Mouse (Mus musculus) urinary bladder, postnatal 36 days (tissue): Measurements from ENCODE around the gene Ano2.
A peak's percentile ranks its signal among the peaks of the same experiment; 100 is the strongest.

ENCODE experiments used
- DNase-seq, 2 experiments: peaks; one replicate each; pipeline ENCODE4 v3.0.0; 2022; ENCODE audit warnings: low spot score in 2 of 2, mixed read lengths in 1 of 2

Gene Ano2

GRCm38 (mm10) chr6:125743203-125744100 lies 53.2 kb downstream of the Ano2 start:
- DNase-seq, result no peak

DNA sequence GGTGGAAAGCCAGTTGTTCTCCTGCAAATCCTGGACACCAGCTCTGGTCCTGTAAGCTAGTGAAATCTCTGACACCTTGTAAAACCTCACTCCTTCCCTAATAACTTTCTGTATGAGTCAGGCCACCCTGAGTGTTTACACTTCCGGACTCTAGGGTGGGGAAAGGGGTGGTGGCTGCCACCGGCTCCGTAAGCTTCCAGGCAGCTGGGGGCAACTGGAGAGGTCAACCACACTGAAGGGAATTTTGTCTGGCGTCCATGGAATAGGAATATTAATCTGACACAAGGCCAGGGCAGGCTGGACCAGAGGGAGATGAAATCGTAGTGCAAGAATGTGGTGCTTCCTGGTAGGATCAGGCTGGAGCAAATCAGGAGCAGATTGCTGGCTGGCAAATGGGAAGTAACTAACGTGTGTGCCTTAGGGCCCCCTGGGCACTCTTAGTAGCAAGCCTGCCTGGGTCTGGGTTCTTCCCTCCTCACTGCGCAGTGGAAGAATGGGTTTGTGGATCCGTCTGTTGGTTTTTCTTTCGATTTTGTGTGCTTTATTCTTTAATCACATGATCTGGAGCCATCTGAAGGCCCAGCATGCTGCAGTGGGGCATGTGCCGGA lies 57.2 kb downstream of the Ano2 start:
- DNase-seq, result peak in 1 of 2 experiments; percentile 6

- DNase-seq, result no peak
These were observed 58.4 kb downstream of the Ano2 start for GRCm38 (mm10) chr6:125748646-125749045.

GRCm38 (mm10) chr6:125762851-125763519 lies 72.8 kb downstream of the Ano2 start:
- DNase-seq, result no peak

DNA sequence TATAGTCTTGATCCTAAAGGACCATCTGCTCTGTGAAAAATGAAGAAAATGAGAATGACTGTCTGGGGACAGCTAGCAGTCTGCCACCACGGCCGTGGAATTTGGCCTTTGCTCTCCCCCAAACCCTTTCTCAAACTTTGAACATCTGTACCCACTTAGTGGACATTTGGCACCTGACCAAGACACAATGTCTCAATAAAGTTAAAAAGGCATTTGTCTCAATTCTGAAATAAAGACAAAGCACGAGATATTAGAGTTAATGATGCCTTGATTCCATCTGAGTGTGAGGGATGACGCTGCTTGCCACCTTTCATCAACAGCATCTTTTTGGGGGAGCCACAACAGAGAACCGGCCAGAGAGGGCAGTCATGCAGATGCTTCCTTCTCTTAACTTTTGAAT lies 83.0 kb downstream of the Ano2 start:
- no peak for DNase-seq

GRCm38 (mm10) chr6:125776291-125776690 lies 86.1 kb downstream of the Ano2 start:
- DNase-seq, result no peak

GRCm38 (mm10) chr6:125802954-125803353 lies 112.7 kb downstream of the Ano2 start:
- no peak for DNase-seq

- no peak for DNase-seq
These were observed 113.3 kb downstream of the Ano2 start for GRCm38 (mm10) chr6:125803364-125804011.

- DNase-seq, result no peak
These were observed 118.9 kb downstream of the Ano2 start for GRCm38 (mm10) chr6:125808996-125809649.

- DNase-seq, result no peak
These were observed 121.2 kb downstream of the Ano2 start for GRCm38 (mm10) chr6:125811395-125811794.

GRCm38 (mm10) chr6:125838121-125838520 lies 147.9 kb downstream of the Ano2 start:
- peak; percentile 12 to 18 for DNase-seq

DNA sequence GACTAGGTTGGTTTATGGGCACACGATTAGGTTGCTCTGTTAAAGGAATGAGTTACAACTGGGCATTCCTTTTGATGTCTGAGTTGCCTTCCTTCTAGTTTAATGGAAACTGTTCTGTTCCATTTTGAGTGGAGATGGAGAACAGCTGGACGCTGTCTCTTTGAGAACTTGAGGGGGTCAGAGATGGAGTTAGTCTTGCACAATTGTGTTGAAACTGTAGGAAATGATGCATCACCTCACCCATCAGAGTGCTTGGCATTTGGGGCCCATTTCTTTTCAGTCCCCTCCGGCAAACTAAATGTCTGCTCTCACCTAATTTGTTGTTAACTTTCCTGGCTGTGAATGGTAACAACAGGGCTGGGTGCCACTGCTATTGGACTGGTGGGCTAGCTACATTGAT lies 151.1 kb downstream of the Ano2 start:
- DNase-seq, result no peak

GRCm38 (mm10) chr6:125851196-125851595 lies 161.0 kb downstream of the Ano2 start:
- DNase-seq, result no peak

DNA sequence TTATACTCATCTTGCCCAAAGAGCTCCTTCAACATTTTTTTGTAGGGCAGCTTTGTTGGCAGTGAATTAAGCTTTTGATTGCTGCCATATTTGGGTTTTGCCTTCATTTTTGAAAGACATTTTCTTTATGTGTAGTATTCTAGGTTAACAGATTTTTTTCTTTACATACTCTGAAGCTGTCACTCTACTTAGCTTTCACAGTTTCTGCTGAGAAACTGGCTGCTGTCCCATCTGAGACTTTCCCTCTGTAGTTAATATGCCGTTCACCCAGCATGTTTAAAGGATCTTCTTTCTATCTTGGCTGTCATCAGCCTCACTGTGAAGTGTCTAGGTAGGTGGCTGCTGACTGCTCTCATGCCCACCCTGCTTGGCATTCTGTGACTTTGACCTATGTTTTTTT lies 168.1 kb downstream of the Ano2 start:
- no peak for DNase-seq

- peak; percentile 3 to 4 for DNase-seq
These were observed 178.3 kb downstream of the Ano2 start for GRCm38 (mm10) chr6:125868516-125868915.

- no peak for DNase-seq
These were observed 181.3 kb downstream of the Ano2 start for GRCm38 (mm10) chr6:125871482-125871881.

- no peak for DNase-seq
These were observed 184.5 kb downstream of the Ano2 start for GRCm38 (mm10) chr6:125874742-125875141.

DNA sequence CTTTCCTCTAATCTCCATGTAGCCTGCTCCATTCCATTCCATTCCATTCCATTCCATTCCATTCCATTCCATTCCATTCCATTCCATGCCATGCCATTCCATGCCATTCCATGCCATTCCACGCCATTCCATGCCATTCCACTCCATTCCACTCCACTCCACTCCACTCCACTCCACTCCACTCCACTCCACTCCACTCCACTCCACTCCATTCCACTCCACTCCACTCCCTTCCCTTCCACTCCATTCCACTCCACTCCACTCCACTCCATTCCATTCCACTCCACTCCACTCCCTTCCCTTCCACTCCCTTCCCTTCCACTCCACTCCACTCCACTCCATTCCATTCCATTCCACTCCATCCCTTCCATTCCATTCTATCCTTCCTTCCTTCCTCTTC lies 186.7 kb downstream of the Ano2 start:
- no peak for DNase-seq

DNA sequence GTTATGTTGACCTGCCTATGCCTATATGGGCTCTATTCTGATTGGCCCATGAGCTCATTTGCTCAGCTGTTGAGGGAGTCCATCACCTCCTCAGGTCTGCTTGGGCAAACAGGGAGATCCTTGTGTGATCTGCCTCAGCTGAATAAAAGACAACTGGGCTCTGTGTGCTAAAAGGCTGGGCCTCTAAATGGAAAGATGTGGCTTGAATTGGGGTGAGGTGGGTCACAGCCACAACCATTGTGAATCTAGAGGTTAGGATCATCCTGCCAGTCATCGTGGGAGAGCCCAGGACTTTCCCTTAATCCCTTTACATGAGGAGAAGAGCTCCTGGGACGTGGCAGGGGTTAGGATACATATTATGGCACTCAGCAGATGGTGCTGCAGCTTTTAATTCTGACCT lies 188.5 kb downstream of the Ano2 start:
- no peak for DNase-seq

GRCm38 (mm10) chr6:125879306-125879705 lies 189.1 kb downstream of the Ano2 start:
- DNase-seq, result no peak

GRCm38 (mm10) chr6:125888596-125888995 lies 198.4 kb downstream of the Ano2 start:
- no peak for DNase-seq

DNA sequence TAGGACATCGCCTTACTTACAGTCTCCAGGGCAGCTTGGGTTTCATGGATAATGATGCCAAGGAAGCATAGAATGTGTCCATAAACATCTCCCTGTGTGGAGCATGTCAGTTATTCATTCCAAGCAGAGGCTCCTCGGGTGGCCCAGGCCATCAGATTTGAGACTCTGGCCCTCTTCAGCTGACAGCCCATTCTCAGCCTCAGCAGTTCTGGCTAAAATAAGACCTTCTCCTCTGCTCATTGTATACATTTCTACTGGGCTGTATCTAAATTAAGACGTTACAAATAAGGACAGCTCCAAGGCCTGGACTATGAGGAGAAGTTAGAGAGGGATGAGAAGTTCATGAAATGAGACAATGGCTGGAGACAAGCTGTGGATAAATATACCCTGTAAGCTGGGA lies 204.1 kb downstream of the Ano2 start:
- no peak for DNase-seq
